Mouse (Mus musculus): ENCODE measurements at regions not wholly inside any gene's neighbourhood (a gene's known extent, or its start where the extent isn't known, plus 50 kb on each side); places are given as distances from the start of the nearest gene placed in this dataset.

GRCm38 (mm10) chr15:32839966-32840365 lies 595.4 kb downstream of the Sema5a start:
- no peaks in the 10 kb centered on the region for H3K4me1 ChIP-seq
- H3K27ac ChIP-seq (replicated peaks), result no peak overlapping the region
- no peak overlapping the region for H3K9ac ChIP-seq
- no peak for ATAC-seq (ENCODE audit: insufficient number of reproducible peaks, low FRiP score, low TSS enrichment, low read depth)
- no peak overlapping the region for H3K4me3 ChIP-seq (replicated peaks)
- H3K27me3 ChIP-seq, result no peaks in the 10 kb centered on the region
- WGBS, result 38% methylated on average over 1 of the region's 1 CpGs
- no peak overlapping the region for H3K4me2 ChIP-seq (replicated peaks)
- no peaks in the 10 kb centered on the region for H3K36me3 ChIP-seq
- H3K9me3 ChIP-seq (replicated peaks), result no peaks in the 10 kb centered on the region

All from embryonic facial prominence, embryonic 15.5 days (tissue).